Mouse (Mus musculus) spleen, adult 2 months (tissue): ENCODE measurements at regions not wholly inside any gene's neighbourhood (a gene's known extent, or its start where the extent isn't known, plus 50 kb on each side); places are given as distances from the start of the nearest gene placed in this dataset.

Experiments
- CTCF ChIP-seq: fragments of 200-500 bp; IDR thresholded peaks from 2 replicates; pipeline ENCODE4 v1.5.1; 2011; ENCODE audit warnings: mild to moderate bottlenecking, inconsistent platforms; ENCODE audit not compliant: insufficient read depth, insufficient read length, insufficient replicate concordance; ENCODE audit errors: extremely low read depth
- POLR2A ChIP-seq: fragments of 200-500 bp; IDR thresholded peaks from 2 replicates; pipeline ENCODE4 v1.6.1; 2011; ENCODE audit warnings: low read depth, low read length, inconsistent platforms

- TF ChIP-seq CTCF (no peak), POLR2A (no peak)
These were observed 89.5 kb downstream of the Phlda1 start for GRCm38 (mm10) chr10:111595513-111595995.
